Mouse (Mus musculus): ENCODE measurements around the gene Mcm6. TPM values are rescaled to one million over a fixed set of nuclear protein-coding genes. Genes with fewer than 3 reads are reported as not detected.

Mcm6 gene
- polyA plus RNA-seq, 1 experiment, result 76.2 TPM

- H3K4me3 ChIP-seq (ENCODE audit: control insufficient read depth, insufficient read depth, low read length), result no peak overlapping the region
- H3K27me3 ChIP-seq (ENCODE audit: control insufficient read depth, insufficient read depth, low read length), result no peaks in the 10 kb centered on the region
- no peak overlapping the region for H3K27ac ChIP-seq (ENCODE audit: control insufficient read depth, insufficient read depth, low read length)
- no peaks in the 10 kb centered on the region for H3K4me1 ChIP-seq (replicated peaks; ENCODE audit: control insufficient read depth, insufficient read depth, low read length)
- peak; percentile 68 for DNase-seq
- peaks cover 53% of the 10 kb centered on the region for H3K36me3 ChIP-seq (ENCODE audit: control insufficient read depth, insufficient read depth, low read length)
- no peak for TF ChIP-seq CTCF (IDR thresholded peaks at IDR 0.05; ENCODE audit: borderline replicate concordance, control insufficient read depth, extremely low read depth, insufficient read depth, low read length, poor library complexity)
- TF ChIP-seq POLR2A (IDR thresholded peaks at IDR 0.05; ENCODE audit: control insufficient read depth, extremely low read depth, insufficient read depth, low read length, poor library complexity), result no peak
- WGBS, result 79% methylated on average over 5 of the region's 5 CpGs
These were observed 9.4 kb upstream of the Mcm6 start for GRCm38 (mm10) chr1:128368732-128369441.

GRCm38 (mm10) chr1:128360601-128361000, 1.1 kb upstream of the Mcm6 start:
- Histone ChIP-seq H3K27ac (ENCODE audit: control insufficient read depth, insufficient read depth, low read length) (no peak overlapping the region), H3K4me3 (ENCODE audit: control insufficient read depth, insufficient read depth, low read length) (no peak overlapping the region), H3K27me3 (ENCODE audit: control insufficient read depth, insufficient read depth, low read length) (no peaks in the 10 kb centered on the region), H3K4me1 (replicated peaks; ENCODE audit: control insufficient read depth, insufficient read depth, low read length) (peaks cover 6% of the 10 kb centered on the region), H3K36me3 (ENCODE audit: control insufficient read depth, insufficient read depth, low read length) (peaks cover 18% of the 10 kb centered on the region)
- DNase-seq, result no peak
- TF ChIP-seq POLR2A (IDR thresholded peaks at IDR 0.05; ENCODE audit: control insufficient read depth, extremely low read depth, insufficient read depth, low read length, poor library complexity) (no peak), CTCF (IDR thresholded peaks at IDR 0.05; ENCODE audit: borderline replicate concordance, control insufficient read depth, extremely low read depth, insufficient read depth, low read length, poor library complexity) (no peak)
- 57% methylated on average over 2 of the region's 2 CpGs for WGBS

- WGBS, result under 1% methylated on average over 35 of the region's 35 CpGs
- H3K27me3 ChIP-seq (ENCODE audit: control insufficient read depth, insufficient read depth, low read length), result no peaks in the 10 kb centered on the region
- peaks cover 6% of the 10 kb centered on the region for H3K4me1 ChIP-seq (replicated peaks; ENCODE audit: control insufficient read depth, insufficient read depth, low read length)
- peak; percentile 7 for DNase-seq
- TF ChIP-seq CTCF (IDR thresholded peaks at IDR 0.05; ENCODE audit: borderline replicate concordance, control insufficient read depth, extremely low read depth, insufficient read depth, low read length, poor library complexity) (no peak), POLR2A (IDR thresholded peaks at IDR 0.05; ENCODE audit: control insufficient read depth, extremely low read depth, insufficient read depth, low read length, poor library complexity) (no peak)
- H3K27ac ChIP-seq (ENCODE audit: control insufficient read depth, insufficient read depth, low read length), result peak overlapping the region; percentile 8; the same call in 1 of the 2 replicates
- H3K4me3 ChIP-seq (ENCODE audit: control insufficient read depth, insufficient read depth, low read length), result peak overlapping the region; percentile 79
- peaks cover 21% of the 10 kb centered on the region for H3K36me3 ChIP-seq (ENCODE audit: control insufficient read depth, insufficient read depth, low read length)
These were observed 429 bp downstream of the Mcm6 start for GRCm38 (mm10) chr1:128358916-128359553.

- Histone ChIP-seq H3K36me3 (ENCODE audit: control insufficient read depth, insufficient read depth, low read length) (peaks cover 27% of the 10 kb centered on the region), H3K4me3 (ENCODE audit: control insufficient read depth, insufficient read depth, low read length) (no peak overlapping the region; the same call in 1 of the 2 replicates), H3K4me1 (replicated peaks; ENCODE audit: control insufficient read depth, insufficient read depth, low read length) (peaks cover 6% of the 10 kb centered on the region), H3K27ac (ENCODE audit: control insufficient read depth, insufficient read depth, low read length) (peak overlapping the region; percentile 9; the same call in 1 of the 2 replicates), H3K27me3 (ENCODE audit: control insufficient read depth, insufficient read depth, low read length) (no peaks in the 10 kb centered on the region)
- TF ChIP-seq CTCF (IDR thresholded peaks at IDR 0.05; ENCODE audit: borderline replicate concordance, control insufficient read depth, extremely low read depth, insufficient read depth, low read length, poor library complexity) (no peak), POLR2A (IDR thresholded peaks at IDR 0.05; ENCODE audit: control insufficient read depth, extremely low read depth, insufficient read depth, low read length, poor library complexity) (no peak)
- 5% methylated on average over 6 of the region's 6 CpGs for WGBS
- no peak for DNase-seq
These were observed 1.2 kb downstream of the Mcm6 start for GRCm38 (mm10) chr1:128358276-128358675.

- H3K36me3 ChIP-seq (ENCODE audit: control insufficient read depth, insufficient read depth, low read length), result peaks cover 28% of the 10 kb centered on the region
- peak; percentile 31 for DNase-seq
- H3K27me3 ChIP-seq (ENCODE audit: control insufficient read depth, insufficient read depth, low read length), result no peaks in the 10 kb centered on the region
- 17% methylated on average over 3 of the region's 3 CpGs for WGBS
- peaks cover 6% of the 10 kb centered on the region for H3K4me1 ChIP-seq (replicated peaks; ENCODE audit: control insufficient read depth, insufficient read depth, low read length)
- TF ChIP-seq CTCF (IDR thresholded peaks at IDR 0.05; ENCODE audit: borderline replicate concordance, control insufficient read depth, extremely low read depth, insufficient read depth, low read length, poor library complexity) (no peak), POLR2A (IDR thresholded peaks at IDR 0.05; ENCODE audit: control insufficient read depth, extremely low read depth, insufficient read depth, low read length, poor library complexity) (no peak)
- no peak overlapping the region; the same call in 1 of the 2 replicates for H3K27ac ChIP-seq (ENCODE audit: control insufficient read depth, insufficient read depth, low read length)
- H3K4me3 ChIP-seq (ENCODE audit: control insufficient read depth, insufficient read depth, low read length), result no peak overlapping the region
These were observed 2.0 kb downstream of the Mcm6 start for GRCm38 (mm10) chr1:128357452-128357851.

- no peak overlapping the region for H3K27ac ChIP-seq (ENCODE audit: control insufficient read depth, insufficient read depth, low read length)
- no peak overlapping the region for H3K4me3 ChIP-seq (ENCODE audit: control insufficient read depth, insufficient read depth, low read length)
- WGBS, result 95% methylated on average over 3 of the region's 3 CpGs
- TF ChIP-seq POLR2A (IDR thresholded peaks at IDR 0.05; ENCODE audit: control insufficient read depth, extremely low read depth, insufficient read depth, low read length, poor library complexity) (no peak), CTCF (IDR thresholded peaks at IDR 0.05; ENCODE audit: borderline replicate concordance, control insufficient read depth, extremely low read depth, insufficient read depth, low read length, poor library complexity) (no peak)
- H3K27me3 ChIP-seq (ENCODE audit: control insufficient read depth, insufficient read depth, low read length), result no peaks in the 10 kb centered on the region
- no peak for DNase-seq
- peaks cover 64% of the 10 kb centered on the region for H3K36me3 ChIP-seq (ENCODE audit: control insufficient read depth, insufficient read depth, low read length)
- peaks cover 2% of the 10 kb centered on the region; the same call in 1 of the 2 replicates for H3K4me1 ChIP-seq (replicated peaks; ENCODE audit: control insufficient read depth, insufficient read depth, low read length)
These were observed 6.4 kb downstream of the Mcm6 start for GRCm38 (mm10) chr1:128353092-128353491.
